Mouse (Mus musculus): ENCODE results near the gene Hoxc5.

- TF ChIP-seq CTCF (IDR thresholded peaks at IDR 0.05; ENCODE audit: borderline replicate concordance, control insufficient read depth, extremely low read depth, insufficient read depth, low read length, poor library complexity) (no peak), POLR2A (IDR thresholded peaks at IDR 0.05; ENCODE audit: control insufficient read depth, extremely low read depth, insufficient read depth, low read length, poor library complexity) (no peak)
These were observed 33.3 kb downstream of the Hoxc5 start for GRCm38 (mm10) chr15:103000501-103000901.
